Mouse (Mus musculus) myocyte (in vitro differentiated cells): ENCODE results near the gene Hip1. TPM values are rescaled to one million over a fixed set of nuclear protein-coding genes. Genes with fewer than 3 reads are reported as not detected.

Experiments
- H3K27me3 ChIP-seq: one replicate; pipeline ENCODE4 v1.6.1; 2011; ENCODE audit not compliant: control insufficient read depth, insufficient read depth, insufficient read length
- H3K36me3 ChIP-seq: one replicate; pipeline ENCODE4 v1.6.1; 2011; ENCODE audit not compliant: control insufficient read depth, insufficient read depth
- H3K4me2 ChIP-seq: one replicate; pipeline ENCODE4 v1.6.1; 2011; ENCODE audit warnings: low read depth, control low read depth
- H3K4me3 ChIP-seq: one replicate; pipeline ENCODE4 v1.5.1; 2011; ENCODE audit warnings: mild to moderate bottlenecking, control low read depth, moderate library complexity
- H3K79me2 ChIP-seq: one replicate; pipeline ENCODE4 v1.6.1; 2011; ENCODE audit not compliant: control insufficient read depth, insufficient read depth
- H3ac ChIP-seq: one replicate; pipeline ENCODE4 v1.6.1; 2011; ENCODE audit not compliant: control insufficient read depth, insufficient read length
- CEBPB ChIP-seq: IDR thresholded peaks from 2 replicates; pipeline ENCODE4 v1.6.1; 2011; ENCODE audit warnings: mild to moderate bottlenecking, moderate library complexity; ENCODE audit not compliant: poor library complexity, insufficient read depth, severe bottlenecking
- E2F4 ChIP-seq: IDR thresholded peaks from one replicate; pipeline ENCODE4 v1.6.1; 2011; ENCODE audit warnings: mild to moderate bottlenecking, control low read depth, moderate library complexity; ENCODE audit not compliant: insufficient read depth
- MAX ChIP-seq: IDR thresholded peaks from one replicate; pipeline ENCODE4 v1.6.1; 2011; ENCODE audit warnings: low read depth, mild to moderate bottlenecking, control low read depth
- MYOD1 ChIP-seq, 3 experiments: IDR thresholded peaks; one replicate each; pipeline ENCODE4 v1.6.1; 2011; ENCODE audit warnings: control low read depth in 2 of 3, low read depth in 2 of 3, mild to moderate bottlenecking in 2 of 3, moderate library complexity in 1 of 3; ENCODE audit not compliant: insufficient read length in 2 of 3, control insufficient read depth in 1 of 3
- MYOG ChIP-seq, 3 experiments: IDR thresholded peaks; one replicate each; pipeline ENCODE4 v1.6.1; 2011; ENCODE audit warnings: control low read depth in 2 of 3, low read depth in 2 of 3, mild to moderate bottlenecking in 2 of 3; ENCODE audit not compliant: insufficient read length in 2 of 3, control insufficient read depth in 1 of 3, insufficient read depth in 1 of 3
- POLR2A ChIP-seq: IDR thresholded peaks from one replicate; pipeline ENCODE4 v1.6.1; 2011; ENCODE audit warnings: low read depth, mild to moderate bottlenecking, control low read depth, moderate library complexity; ENCODE audit not compliant: insufficient read length
- POLR2AphosphoS2 ChIP-seq: IDR thresholded peaks from one replicate; pipeline ENCODE4 v1.6.1; 2011; ENCODE audit warnings: low read depth, control low read depth; ENCODE audit not compliant: insufficient read length
- REST ChIP-seq: IDR thresholded peaks from one replicate; pipeline ENCODE4 v1.6.1; 2011; ENCODE audit warnings: mild to moderate bottlenecking, control low read depth, moderate library complexity; ENCODE audit not compliant: insufficient read depth, insufficient read length
- SRF ChIP-seq: IDR thresholded peaks from one replicate; pipeline ENCODE4 v1.6.1; 2011; ENCODE audit warnings: low read depth; ENCODE audit not compliant: control insufficient read depth, insufficient read length
- TCF12 ChIP-seq: IDR thresholded peaks from one replicate; pipeline ENCODE4 v1.6.1; 2011; ENCODE audit warnings: mild to moderate bottlenecking, control low read depth; ENCODE audit not compliant: poor library complexity, insufficient read depth, severe bottlenecking
- TCF3 ChIP-seq: IDR thresholded peaks from one replicate; pipeline ENCODE4 v1.6.1; 2011; ENCODE audit warnings: low read depth, control low read depth; ENCODE audit not compliant: insufficient read length
- USF1 ChIP-seq: IDR thresholded peaks from one replicate; pipeline ENCODE4 v1.6.1; 2011; ENCODE audit warnings: low read depth, mild to moderate bottlenecking, control low read depth, moderate library complexity
- polyA plus RNA-seq: library from polyadenylated mRNA; unstranded; fragments of >200 nt; fragmentation: generic; extraction: Trizol; gene quantifications from one replicate; pipeline ENCODE4 v1.2.1, GENCODE M21; 2012; ENCODE audit warnings: missing spikeins

The Hip1 gene
- polyA plus RNA-seq, 1 experiment = 65.2 TPM

DNA sequence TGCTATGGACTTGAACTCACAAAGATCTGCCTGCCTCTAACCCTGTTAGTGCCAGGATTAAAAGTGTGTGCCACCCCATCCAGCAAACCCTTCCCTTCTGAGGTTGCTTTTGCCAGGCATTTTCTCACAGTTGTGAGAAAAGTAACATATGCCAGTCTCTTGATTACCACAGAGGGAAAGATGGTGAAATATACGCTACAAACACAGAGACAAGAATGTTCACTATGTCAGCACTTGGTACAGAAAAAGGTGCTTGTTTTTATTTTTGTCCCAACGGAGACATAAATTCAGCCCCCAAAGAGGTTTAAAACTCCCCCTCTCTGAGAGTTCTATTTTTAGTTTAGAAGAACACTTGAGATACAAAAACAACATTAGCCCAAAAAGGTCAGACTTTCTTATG lies 20.8 kb downstream of the Hip1 start:
- TF ChIP-seq POLR2AphosphoS2 = no peak
- no peak for TF ChIP-seq SRF
- TF ChIP-seq MYOG (IDR thresholded peaks at IDR 0.05; ENCODE audit: control insufficient read depth in 1 of 3, insufficient read depth in 1 of 3, insufficient read length in 2 of 3, low read depth in 2 of 3) = no peak
- TF ChIP-seq MYOD1 (IDR thresholded peaks at IDR 0.05; ENCODE audit: control insufficient read depth in 1 of 3, insufficient read length in 2 of 3, low read depth in 2 of 3) = no peak
- TF ChIP-seq TCF3 = no peak
- no peak for TF ChIP-seq POLR2A
- TF ChIP-seq REST = no peak
- TF ChIP-seq MAX = no peak
- TF ChIP-seq USF1 = no peak
- no peak for TF ChIP-seq CEBPB
- no peak for TF ChIP-seq TCF12
- TF ChIP-seq E2F4 = no peak
- H3K36me3 ChIP-seq = peaks cover 10% of the 10 kb centered on the region
- H3K79me2 ChIP-seq = peaks cover 7% of the 10 kb centered on the region
- no peak overlapping the region for H3ac ChIP-seq
- no peak overlapping the region for H3K4me3 ChIP-seq
- H3K27me3 ChIP-seq = no peaks in the 10 kb centered on the region
- no peak overlapping the region for H3K4me2 ChIP-seq

DNA sequence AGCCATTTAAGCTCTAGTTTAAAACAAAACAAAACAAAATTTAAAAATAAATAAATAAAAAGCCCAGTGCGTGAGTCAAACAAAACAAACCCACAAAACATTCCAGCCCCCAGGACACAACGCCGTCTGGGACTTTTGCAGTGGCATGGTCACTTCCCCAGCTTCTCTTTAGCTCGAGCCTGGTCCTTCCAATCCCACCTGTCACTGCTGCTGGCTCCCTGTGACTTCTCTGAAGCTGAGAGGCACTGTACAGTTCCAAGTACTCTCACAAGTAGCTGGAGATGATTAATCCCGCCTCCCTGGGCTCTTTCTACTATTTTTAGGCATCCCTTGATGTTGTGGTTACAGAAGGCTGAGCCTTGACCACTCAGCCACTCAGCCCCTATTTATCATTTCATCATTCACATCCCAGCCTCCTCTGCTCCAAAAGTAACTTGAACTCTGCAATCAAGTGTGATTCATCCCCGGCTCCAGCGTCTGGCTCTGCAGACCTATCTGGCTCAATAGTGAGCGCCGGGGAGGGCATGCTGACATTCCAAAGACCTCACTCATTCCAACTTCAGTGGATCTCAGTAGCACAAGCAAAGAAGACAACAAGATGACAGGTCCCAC lies 22.7 kb downstream of the Hip1 start:
- H3K4me2 ChIP-seq = peak overlapping the region; percentile 77
- H3K4me3 ChIP-seq = no peak overlapping the region

DNA sequence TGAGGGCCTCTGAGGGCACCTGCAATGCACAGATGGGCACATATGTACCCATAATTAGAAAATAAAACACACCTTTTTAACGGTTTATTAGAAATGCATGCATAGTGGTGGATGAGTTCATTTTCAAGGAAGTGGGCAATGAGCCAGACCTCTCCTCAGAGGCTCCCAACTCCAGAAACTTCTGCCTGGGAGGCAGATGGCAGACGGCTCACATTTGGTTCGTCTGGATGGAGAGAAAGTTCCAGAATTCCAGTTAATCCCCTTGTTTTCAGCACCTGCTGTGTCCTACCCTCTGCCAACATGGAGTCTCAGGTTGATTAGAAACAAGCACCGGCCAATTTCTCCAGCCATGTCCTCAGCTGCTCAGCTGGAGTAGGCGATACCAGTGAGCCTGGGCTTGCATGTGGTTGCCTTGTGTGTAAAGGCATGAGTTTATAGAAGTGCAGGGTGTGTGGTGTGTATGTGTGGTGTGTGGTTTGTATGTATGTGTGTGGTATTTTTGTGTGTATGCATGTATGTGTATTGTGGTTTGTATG lies 27.5 kb downstream of the Hip1 start:
- Histone ChIP-seq H3K4me3 (no peak overlapping the region), H3K79me2 (peaks cover 7% of the 10 kb centered on the region), H3K36me3 (no peaks in the 10 kb centered on the region), H3K27me3 (no peaks in the 10 kb centered on the region), H3K4me2 (no peak overlapping the region), H3ac (no peak overlapping the region)
- TF ChIP-seq MYOD1 (IDR thresholded peaks at IDR 0.05; ENCODE audit: control insufficient read depth in 1 of 3, insufficient read length in 2 of 3, low read depth in 2 of 3) (peak in 2 of 3 experiments; percentile 52 to 53), REST (no peak), POLR2AphosphoS2 (no peak), MYOG (IDR thresholded peaks at IDR 0.05; ENCODE audit: control insufficient read depth in 1 of 3, insufficient read depth in 1 of 3, insufficient read length in 2 of 3, low read depth in 2 of 3) (peak in 2 of 3 experiments; percentile 10 to 69), E2F4 (no peak), TCF12 (no peak), CEBPB (no peak), TCF3 (no peak), POLR2A (no peak), USF1 (no peak), SRF (no peak), MAX (no peak)

More for the DNA sequence above, 22.7 kb downstream of the Hip1 start:
- TF ChIP-seq CEBPB (peak; percentile 77), E2F4 (no peak), SRF (peak; percentile 56), MYOD1 (IDR thresholded peaks at IDR 0.05; ENCODE audit: control insufficient read depth in 1 of 3, insufficient read length in 2 of 3, low read depth in 2 of 3) (peak; percentile 54 to 90 (median 88)), MYOG (IDR thresholded peaks at IDR 0.05; ENCODE audit: control insufficient read depth in 1 of 3, insufficient read depth in 1 of 3, insufficient read length in 2 of 3, low read depth in 2 of 3) (peak; percentile 27 to 81 (median 60))
- peaks cover 6% of the 10 kb centered on the region for H3K36me3 ChIP-seq
- H3K27me3 ChIP-seq = no peaks in the 10 kb centered on the region
- peaks cover 7% of the 10 kb centered on the region for H3K79me2 ChIP-seq
- no peak overlapping the region for H3ac ChIP-seq

DNA sequence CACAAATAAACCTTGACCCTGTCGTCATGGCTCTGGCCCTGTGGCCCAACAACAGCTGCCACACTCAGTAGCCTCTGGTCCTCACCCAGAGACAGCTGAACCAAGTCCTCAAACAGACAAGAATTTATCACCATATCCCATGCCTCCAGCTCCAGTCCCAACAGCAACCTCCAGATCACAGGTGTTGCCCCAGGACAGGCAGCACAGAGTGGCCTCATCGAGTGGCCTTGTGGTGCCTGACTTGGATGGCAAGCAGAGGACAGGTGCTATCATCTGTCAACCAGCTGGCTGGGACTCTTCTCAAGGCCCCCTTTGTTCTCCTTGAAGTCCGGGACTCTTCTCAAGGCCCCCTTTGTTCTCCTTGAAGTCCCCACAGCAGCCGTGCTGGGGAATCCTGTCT lies 31.8 kb downstream of the Hip1 start:
- Histone ChIP-seq H3K27me3 (no peaks in the 10 kb centered on the region), H3K79me2 (no peaks in the 10 kb centered on the region), H3K36me3 (no peaks in the 10 kb centered on the region), H3K4me2 (peak overlapping the region; percentile 35), H3K4me3 (no peak overlapping the region), H3ac (no peak overlapping the region)
- no peak for TF ChIP-seq REST
- no peak for TF ChIP-seq MAX
- peak; percentile 97 to 99 (median 99) for TF ChIP-seq MYOG (IDR thresholded peaks at IDR 0.05; ENCODE audit: control insufficient read depth in 1 of 3, insufficient read depth in 1 of 3, insufficient read length in 2 of 3, low read depth in 2 of 3)
- no peak for TF ChIP-seq E2F4
- no peak for TF ChIP-seq POLR2A
- peak; percentile 15 for TF ChIP-seq SRF
- TF ChIP-seq TCF12 = peak; percentile 97
- TF ChIP-seq MYOD1 (IDR thresholded peaks at IDR 0.05; ENCODE audit: control insufficient read depth in 1 of 3, insufficient read length in 2 of 3, low read depth in 2 of 3) = peak in 2 of 3 experiments; percentile 95 to 98
- no peak for TF ChIP-seq CEBPB
- no peak for TF ChIP-seq USF1
- TF ChIP-seq TCF3 = peak; percentile 96
- no peak for TF ChIP-seq POLR2AphosphoS2

DNA sequence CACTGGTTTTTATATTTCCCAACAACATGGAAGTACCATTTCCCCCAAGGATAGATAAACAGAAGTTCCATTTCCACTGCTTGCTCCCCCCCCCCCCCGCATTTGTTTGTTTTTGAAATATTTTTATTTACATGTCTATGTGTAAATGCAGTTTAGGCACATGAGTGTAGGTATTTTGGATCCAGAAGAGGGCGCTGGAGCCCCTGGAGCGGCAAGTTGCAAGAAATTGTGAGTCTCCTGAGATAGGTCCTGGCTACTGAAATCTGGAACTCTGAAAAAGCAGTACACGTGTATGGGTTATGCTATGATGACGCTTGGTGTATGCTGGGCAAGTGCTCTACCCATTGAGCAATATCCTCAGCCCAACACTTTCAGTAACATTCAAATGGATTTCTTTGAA lies 33.8 kb downstream of the Hip1 start:
- H3ac ChIP-seq = no peak overlapping the region
- H3K4me2 ChIP-seq = no peak overlapping the region
- H3K36me3 ChIP-seq = no peaks in the 10 kb centered on the region
- H3K4me3 ChIP-seq = no peak overlapping the region
- H3K79me2 ChIP-seq = no peaks in the 10 kb centered on the region
- H3K27me3 ChIP-seq = no peaks in the 10 kb centered on the region
- TF ChIP-seq MYOD1 (IDR thresholded peaks at IDR 0.05; ENCODE audit: control insufficient read depth in 1 of 3, insufficient read length in 2 of 3, low read depth in 2 of 3) = no peak
- TF ChIP-seq CEBPB = no peak
- TF ChIP-seq MYOG (IDR thresholded peaks at IDR 0.05; ENCODE audit: control insufficient read depth in 1 of 3, insufficient read depth in 1 of 3, insufficient read length in 2 of 3, low read depth in 2 of 3) = no peak
- no peak for TF ChIP-seq POLR2AphosphoS2
- no peak for TF ChIP-seq TCF3
- TF ChIP-seq USF1 = no peak
- no peak for TF ChIP-seq SRF
- no peak for TF ChIP-seq REST
- no peak for TF ChIP-seq E2F4
- TF ChIP-seq MAX = no peak
- TF ChIP-seq POLR2A = no peak
- TF ChIP-seq TCF12 = no peak
